In genomic region chr16:65029675-65030074, GRCm38 (mm10) we compare ENCODE assay signal across 10 mouse cellular contexts.
A peak's percentile ranks its signal among the peaks of the same experiment; 100 is the strongest.
DNase-seq lines count a peak whose midpoint lies in the region; ATAC-seq and TF ChIP-seq lines count a peak whose summit lies in the region.
"Had no signal": no experiment of that assay in that cellular context is flagged by ENCODE, and none has a peak within 500 bp of the region (broad histone marks: within the 10 kb centered on the region; RNA-seq: fewer than 3 reads in every experiment).

No protein-coding gene starts in this region.

- no peak; the same call in 1 of the 2 replicates for ATAC-seq in midbrain, postnatal 0 days (ENCODE audit: low FRiP score)
- ATAC-seq in midbrain, embryonic 16.5 days = no peak
- ATAC-seq in megakaryocyte, adult 5-6 weeks (ENCODE audit: poor library complexity, severe bottlenecking) = no peak
- ATAC-seq: midbrain, embryonic 13.5 days had no signal

- no peaks in the 10 kb centered on the region for H3K4me1 ChIP-seq in midbrain, postnatal 0 days (ENCODE audit: insufficient read depth, low read length)
- H3K4me1 ChIP-seq in midbrain, embryonic 16.5 days (ENCODE audit: control insufficient read depth, insufficient read depth, low read length) = no peaks in the 10 kb centered on the region
- H3K4me1 ChIP-seq: midbrain, embryonic 13.5 days had no signal

- no peak overlapping the region for H3K4me2 ChIP-seq in midbrain, postnatal 0 days (ENCODE audit: low read depth, low read length, poor library complexity, severe bottlenecking)
- H3K4me2 ChIP-seq in midbrain, embryonic 16.5 days (ENCODE audit: low read length) = no peak overlapping the region
- H3K4me2 ChIP-seq: midbrain, embryonic 13.5 days had no signal

- H3K9ac ChIP-seq in midbrain, postnatal 0 days (replicated peaks; ENCODE audit: low read length, poor library complexity, severe bottlenecking) = no peak overlapping the region
- no peak overlapping the region for H3K9ac ChIP-seq in midbrain, embryonic 16.5 days (ENCODE audit: low read depth, low read length)
- H3K9ac ChIP-seq: midbrain, embryonic 13.5 days had no signal

- H3K27ac ChIP-seq in midbrain, postnatal 0 days (ENCODE audit: low read depth, low read length) = no peak overlapping the region
- H3K27ac ChIP-seq in midbrain, embryonic 16.5 days (ENCODE audit: low read length) = no peak overlapping the region
- H3K27ac ChIP-seq: midbrain, embryonic 13.5 days had no signal

- DNase-seq in midbrain, postnatal 0 days (ENCODE audit: low spot score) = peak; percentile 91
- DNase-seq in cerebellum, postnatal 25 days = peak; percentile 56 to 78
- peak; percentile 19 to 45 for DNase-seq in layer of hippocampus, postnatal 25 days (ENCODE audit: extremely low spot score in 1 of 2, low spot score in 1 of 2)
- DNase-seq in right cerebral cortex, postnatal 36 days (ENCODE audit: low spot score in 2 of 2) = peak; percentile 18 to 35
- no peak for DNase-seq in embryo, embryonic 9.5 days (ENCODE audit: extremely low spot score)
- DNase-seq in heart, adult 11 months = no peak
- DNase-seq: kidney, postnatal 36 days had no signal

- H3K27me3 ChIP-seq in midbrain, postnatal 0 days (ENCODE audit: insufficient read depth, low read length) = no peaks in the 10 kb centered on the region
- no peaks in the 10 kb centered on the region for H3K27me3 ChIP-seq in midbrain, embryonic 16.5 days (ENCODE audit: control insufficient read depth, insufficient read depth, low read depth, low read length)
- H3K27me3 ChIP-seq: midbrain, embryonic 13.5 days had no signal

- H3K36me3 ChIP-seq in midbrain, postnatal 0 days (ENCODE audit: insufficient read depth, low read length) = no peaks in the 10 kb centered on the region
- no peaks in the 10 kb centered on the region for H3K36me3 ChIP-seq in midbrain, embryonic 16.5 days (ENCODE audit: control insufficient read depth, insufficient read depth, low read length)
- H3K36me3 ChIP-seq: midbrain, embryonic 13.5 days had no signal

- TF ChIP-seq CTCF in midbrain, postnatal 0 days (IDR thresholded peaks at IDR 0.05) = no peak

- H3K4me3 ChIP-seq in midbrain, postnatal 0 days (ENCODE audit: low read depth, low read length) = no peak overlapping the region
- no peak overlapping the region for H3K4me3 ChIP-seq in midbrain, embryonic 16.5 days (ENCODE audit: low read depth, low read length)
- H3K4me3 ChIP-seq: midbrain, embryonic 13.5 days had no signal

- 80% methylated on average over 1 of the region's 1 CpGs for WGBS in midbrain, postnatal 0 days
- 67% methylated on average over 1 of the region's 1 CpGs for WGBS in midbrain, embryonic 16.5 days

- no peaks in the 10 kb centered on the region for H3K9me3 ChIP-seq in midbrain, postnatal 0 days (ENCODE audit: low read length)
- no peaks in the 10 kb centered on the region for H3K9me3 ChIP-seq in midbrain, embryonic 16.5 days (replicated peaks; ENCODE audit: control insufficient read depth, low read length, poor library complexity, severe bottlenecking)
- H3K9me3 ChIP-seq: midbrain, embryonic 13.5 days had no signal

Comparison
In these comparisons a context has a peak if more than half of its experiments do, and no peak if none do; other contexts are left out.
1. DNase-seq: peak in midbrain, postnatal 0 days (single experiment), cerebellum, postnatal 25 days (2 of 2), layer of hippocampus, postnatal 25 days (2 of 2) and right cerebral cortex, postnatal 36 days (2 of 2); none in embryo, embryonic 9.5 days (single experiment) and heart, adult 11 months (single experiment).